Mouse (Mus musculus) lung, postnatal 25 days (tissue): ENCODE results near the gene 1700001J03Rik.
"Not testable (repeated sequence)": the region's sequence is repeated elsewhere in the genome, so short reads cannot be mapped to it uniquely, and the experiment has no call there.

ENCODE experiments used
- DNase-seq: peaks from one replicate; pipeline ENCODE4 v3.0.0; 2022; ENCODE audit warnings: low spot score

1700001J03Rik gene

DNA sequence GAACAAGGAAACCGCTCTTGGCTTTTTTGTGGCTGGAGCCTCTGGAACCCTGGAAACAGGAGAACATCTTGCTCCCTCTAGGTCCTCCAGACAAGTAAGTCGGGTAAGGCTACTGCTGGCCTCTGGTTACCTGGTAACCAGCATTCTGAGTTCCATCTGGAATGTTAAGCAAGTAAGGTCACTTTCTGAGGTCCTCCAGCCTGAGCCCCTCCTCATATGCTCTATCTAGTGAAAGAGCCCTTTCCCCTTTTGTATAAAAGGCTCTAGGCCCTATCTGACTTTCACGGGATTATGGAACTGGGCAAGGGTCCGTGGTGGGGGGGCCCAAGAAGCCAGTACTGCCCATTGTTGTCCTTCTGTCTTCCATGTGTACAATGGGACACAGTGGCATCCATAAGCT is at the start of gene 1700001J03Rik:
Gene 1700001J03Rik (minus strand): TSS at position 101 of the 400 bp plus-strand sequence.
- DNase-seq, result not testable (repeated sequence)

DNA sequence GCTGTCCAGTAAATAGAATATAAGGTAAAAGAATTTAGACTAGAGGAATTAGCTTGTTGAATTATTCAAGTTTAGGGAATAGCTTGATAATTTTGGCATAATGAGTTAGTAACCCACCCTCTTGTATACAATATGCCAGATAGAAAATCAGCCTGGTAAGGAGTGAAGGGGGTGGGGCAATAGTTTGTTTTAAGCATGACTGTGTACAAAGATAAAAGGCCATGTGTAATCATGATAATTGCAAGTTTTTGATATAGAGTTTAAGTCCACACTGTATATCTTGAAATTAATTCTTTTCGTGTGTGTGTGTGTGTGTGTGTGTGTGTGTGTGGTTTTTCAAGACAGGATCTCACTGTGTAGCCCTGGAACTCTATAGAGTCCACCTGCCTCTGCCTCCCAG is 49.2 kb upstream of the 1700001J03Rik start:
- no peak for DNase-seq

GRCm38 (mm10) chr5:146232816-146233215 is 47.7 kb upstream of the 1700001J03Rik start:
- no peak for DNase-seq

- no peak for DNase-seq
Measured at GRCm38 (mm10) chr5:146232056-146232675, 47.1 kb upstream of the 1700001J03Rik start.

DNA sequence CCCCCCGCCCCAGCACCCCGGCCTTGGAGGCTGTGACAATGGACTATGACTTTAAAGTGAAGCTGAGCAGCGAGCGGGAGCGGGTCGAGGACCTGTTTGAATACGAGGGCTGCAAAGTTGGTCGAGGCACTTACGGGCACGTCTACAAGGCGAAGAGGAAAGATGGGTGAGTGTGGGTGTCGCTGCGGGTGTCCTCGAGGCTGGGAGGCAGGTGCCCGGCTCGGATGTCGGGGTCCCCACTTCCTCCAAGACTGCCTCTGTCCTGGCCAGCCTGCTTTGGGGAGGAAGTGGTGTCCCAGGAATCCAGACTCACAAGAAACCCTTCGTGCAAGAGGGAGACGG is 46.5 kb upstream of the 1700001J03Rik start:
- DNase-seq, result no peak

DNA sequence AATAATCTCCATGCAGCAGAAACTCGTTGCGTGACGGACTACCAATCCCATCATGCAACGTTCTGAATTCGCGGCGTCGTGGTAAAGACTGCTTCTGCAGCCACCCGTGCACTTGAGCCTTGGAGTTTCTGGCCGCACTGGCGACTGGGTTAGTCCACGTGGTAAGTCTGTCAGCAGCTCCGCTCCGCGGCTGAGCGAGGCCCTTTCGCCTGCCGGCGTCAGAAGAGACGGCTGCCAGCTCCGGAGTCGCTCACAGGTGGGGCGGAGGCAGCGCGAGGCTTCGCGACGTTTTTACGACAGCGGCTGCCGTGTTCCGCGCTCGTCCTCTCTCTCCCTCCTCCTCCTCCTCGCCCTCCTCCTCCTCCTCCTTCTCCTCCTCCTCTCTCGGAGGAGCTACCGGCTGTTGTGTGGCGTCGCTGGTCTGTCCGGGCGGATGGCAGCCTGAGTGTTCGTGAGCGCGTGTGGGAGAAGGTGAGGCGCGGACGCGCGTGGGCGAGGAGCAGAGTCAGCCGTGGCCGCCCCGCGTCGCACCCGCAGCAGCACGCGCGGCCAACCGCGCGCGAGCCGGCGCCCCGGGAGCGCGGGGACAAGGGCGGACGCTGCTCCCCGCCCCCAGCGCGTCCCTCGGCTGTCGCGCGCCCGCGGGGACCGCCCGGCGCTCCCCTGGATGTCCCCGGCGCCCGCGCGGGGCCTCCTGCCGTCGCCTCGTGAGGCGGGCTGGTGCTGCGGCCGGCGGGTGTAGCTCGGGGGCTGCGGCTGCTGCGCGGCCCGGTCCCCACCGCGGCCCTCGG is 46.0 kb upstream of the 1700001J03Rik start, which contains the start of gene Cdk8:
Gene Cdk8 (plus strand): TSS at position 367 of the 791 bp plus-strand sequence.
- peak; percentile 93 for DNase-seq

GRCm38 (mm10) chr5:146229869-146230650 is 45.0 kb upstream of the 1700001J03Rik start:
- no peak for DNase-seq

GRCm38 (mm10) chr5:146227496-146227895 is 42.4 kb upstream of the 1700001J03Rik start:
- DNase-seq, result no peak

DNA sequence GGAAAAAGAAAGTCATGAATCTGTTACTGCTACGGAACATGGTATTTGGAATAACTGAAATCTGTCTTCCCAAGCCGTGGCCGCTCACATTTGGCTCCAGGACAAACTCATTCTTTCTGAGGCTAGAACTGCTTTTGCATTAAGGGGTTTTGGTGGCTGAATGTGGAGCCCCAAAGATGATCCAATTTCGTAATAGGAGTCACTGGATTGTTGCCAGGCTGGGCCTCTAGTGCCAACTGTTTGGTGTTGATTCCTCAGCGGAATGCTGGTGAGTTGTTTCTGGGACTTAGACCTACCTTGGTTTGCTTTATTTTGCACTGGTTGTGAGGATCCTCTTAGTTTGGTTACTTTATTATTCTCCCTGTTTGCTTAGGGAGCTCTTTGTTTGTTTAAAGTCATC is 38.7 kb upstream of the 1700001J03Rik start:
- no peak for DNase-seq

DNA sequence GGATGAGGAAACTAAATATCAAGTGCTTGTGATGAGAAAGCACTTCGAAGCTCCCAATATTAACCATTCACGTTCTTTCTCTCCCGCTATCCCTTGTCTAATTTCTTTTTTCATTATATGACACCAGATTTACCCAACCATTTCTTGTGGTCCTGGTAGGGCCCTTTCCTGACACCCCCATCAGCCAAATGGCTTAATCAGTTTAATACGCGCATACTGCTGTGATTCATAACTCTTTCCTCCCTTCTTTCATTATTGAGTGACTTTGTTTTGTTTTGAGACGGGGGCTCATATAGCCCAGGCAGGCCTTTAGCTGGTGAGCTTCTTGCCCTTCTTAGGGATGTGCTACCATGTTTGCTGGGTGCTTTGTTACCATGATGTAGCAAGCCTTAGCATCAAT is 36.6 kb upstream of the 1700001J03Rik start:
- DNase-seq, result no peak

DNA sequence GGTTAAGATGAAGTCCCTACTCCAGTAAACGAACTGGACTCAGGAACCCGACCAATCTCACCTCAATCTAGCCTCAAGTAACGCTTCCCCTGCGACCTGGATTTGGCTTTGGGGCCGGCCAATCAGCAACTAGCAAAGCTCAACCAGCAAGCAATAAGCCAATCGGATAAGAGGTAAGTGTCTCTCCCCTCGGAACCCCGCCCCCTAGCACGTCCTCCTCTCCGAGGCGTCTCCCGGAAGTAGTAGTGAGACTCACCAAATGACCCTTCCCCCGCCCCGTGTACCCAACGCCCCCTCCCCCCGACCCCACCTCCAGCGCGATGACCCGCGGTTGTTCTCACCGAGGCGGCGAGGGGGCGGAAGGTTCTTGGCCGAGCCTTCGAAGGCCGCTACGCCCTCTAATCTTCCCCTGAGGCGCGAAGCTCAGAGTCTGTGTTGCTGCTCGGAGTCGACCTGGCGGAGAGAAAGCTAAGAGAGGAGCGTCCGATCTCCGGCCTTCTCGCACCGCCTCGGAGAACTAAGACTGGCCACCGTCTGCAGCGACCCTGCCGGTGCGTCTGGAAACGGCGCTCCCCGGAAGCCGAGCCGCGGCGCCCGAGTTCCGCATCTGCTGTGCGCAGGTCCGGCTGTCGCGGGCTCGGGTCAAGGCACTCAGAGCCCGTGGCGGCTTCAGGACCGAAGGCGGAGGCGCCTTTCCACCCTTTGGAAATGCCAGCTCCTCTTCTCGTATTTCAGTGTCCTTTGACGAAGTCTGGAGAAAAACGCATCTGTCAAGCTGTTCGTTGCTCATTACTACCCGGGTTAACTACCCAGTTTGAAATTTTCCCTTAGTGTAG is 36.0 kb upstream of the 1700001J03Rik start, which contains the start of gene Rnf6:
Gene Rnf6 (minus strand): TSS at position 677 of the 836 bp plus-strand sequence.
- DNase-seq, result peak; percentile 97

DNA sequence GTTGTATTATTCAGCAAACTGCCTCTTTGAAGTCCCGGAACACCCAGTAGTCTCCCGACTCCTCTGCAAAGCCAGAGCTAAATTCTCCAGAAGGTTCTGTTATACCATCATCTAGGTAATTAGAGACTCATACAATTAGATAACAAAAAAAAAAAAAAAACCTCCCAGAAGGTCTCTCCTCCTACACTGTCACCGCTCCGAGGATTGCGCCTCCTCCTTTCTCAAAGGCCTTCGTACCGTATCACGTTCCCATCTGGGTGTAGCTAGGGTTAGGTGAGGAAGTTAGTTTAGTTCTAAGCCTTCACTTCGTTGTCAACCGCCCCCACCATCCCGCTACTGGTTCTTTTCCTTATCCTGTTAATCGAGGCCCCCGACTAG is 35.4 kb upstream of the 1700001J03Rik start:
- no peak for DNase-seq

DNA sequence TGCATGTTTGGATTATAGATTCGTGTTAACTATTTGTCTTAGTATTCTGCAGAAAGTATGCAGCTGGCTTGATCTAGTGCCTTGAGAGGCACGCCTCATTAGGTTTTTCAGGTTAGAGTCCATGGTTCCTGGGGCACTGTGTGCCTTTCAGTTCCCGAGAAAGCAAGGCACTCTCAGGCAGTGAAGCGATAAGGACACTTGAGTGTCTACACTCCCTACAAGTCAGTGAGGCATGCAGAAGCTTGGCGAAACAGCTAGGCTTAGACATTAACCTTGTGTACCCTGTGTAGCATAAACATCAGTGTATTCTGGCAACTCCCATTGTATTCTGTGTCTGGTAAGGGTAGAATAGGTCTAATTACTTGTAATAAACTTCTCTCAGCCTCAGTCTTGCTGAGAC is 20.4 kb upstream of the 1700001J03Rik start:
- DNase-seq, result no peak

- no peak for DNase-seq
Measured at GRCm38 (mm10) chr5:146203921-146204320, 18.8 kb upstream of the 1700001J03Rik start.

- no peak for DNase-seq
Measured at GRCm38 (mm10) chr5:146200580-146200979, 15.5 kb upstream of the 1700001J03Rik start.

- no peak for DNase-seq
Measured at GRCm38 (mm10) chr5:146199540-146199939, 14.4 kb upstream of the 1700001J03Rik start.

DNA sequence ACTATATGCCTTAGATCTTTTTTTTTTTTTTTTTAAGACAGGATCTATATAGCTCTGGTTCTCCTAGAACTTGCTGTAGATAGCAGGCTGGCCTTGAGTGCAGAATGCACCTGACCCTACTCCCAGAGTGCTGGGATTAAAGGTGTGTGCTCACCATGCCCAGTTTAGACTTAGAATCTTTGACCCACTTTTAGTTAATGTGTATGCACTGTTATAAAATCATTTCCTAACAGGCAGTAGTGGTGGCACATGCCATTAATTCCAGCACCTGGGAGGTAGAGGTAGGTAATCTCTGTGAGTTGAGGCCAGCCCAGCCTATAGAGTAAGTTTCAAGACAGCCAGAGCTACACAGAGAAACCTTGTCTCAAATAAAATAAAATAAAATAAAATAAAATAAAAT is 14.0 kb upstream of the 1700001J03Rik start:
- no peak for DNase-seq

GRCm38 (mm10) chr5:146193360-146193759 is 8.3 kb upstream of the 1700001J03Rik start:
- DNase-seq, result no peak

DNA sequence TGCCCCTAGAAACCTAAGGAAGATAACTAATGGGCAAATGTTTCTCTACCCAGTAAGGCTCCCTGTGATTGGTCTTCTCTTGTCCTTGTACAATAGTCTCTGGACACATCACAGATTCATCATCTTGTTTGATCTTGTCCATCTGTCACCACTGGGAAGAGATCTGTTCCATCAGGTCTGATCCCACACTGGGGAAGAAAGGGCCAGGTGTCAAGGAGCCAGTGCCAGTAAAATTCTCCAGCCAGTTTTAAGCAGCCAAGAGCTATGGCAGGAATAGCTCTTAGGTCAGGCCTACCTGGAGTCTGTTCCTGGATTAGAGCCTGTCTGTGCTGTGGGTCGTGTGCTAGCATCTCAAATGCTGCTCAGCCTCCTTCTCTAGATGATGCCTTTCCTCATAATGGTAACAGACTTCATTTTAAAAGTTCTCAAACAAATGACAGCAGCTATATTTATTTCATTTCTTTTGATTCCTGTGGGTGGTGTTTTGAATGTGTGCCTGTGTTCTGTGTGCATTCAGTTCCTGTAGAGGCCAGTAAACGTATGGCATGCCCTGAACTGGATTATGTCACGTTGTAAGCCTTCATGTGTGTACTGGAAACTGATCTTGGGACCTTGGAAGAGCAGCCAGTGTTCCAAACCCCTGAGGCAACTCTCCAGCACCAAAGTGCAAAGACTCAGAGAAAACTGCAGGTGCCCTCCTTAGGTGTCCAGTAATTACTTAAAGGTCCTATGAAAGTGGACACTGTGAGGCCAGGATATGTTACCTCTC is 5.6 kb upstream of the 1700001J03Rik start:
- no peak for DNase-seq

DNA sequence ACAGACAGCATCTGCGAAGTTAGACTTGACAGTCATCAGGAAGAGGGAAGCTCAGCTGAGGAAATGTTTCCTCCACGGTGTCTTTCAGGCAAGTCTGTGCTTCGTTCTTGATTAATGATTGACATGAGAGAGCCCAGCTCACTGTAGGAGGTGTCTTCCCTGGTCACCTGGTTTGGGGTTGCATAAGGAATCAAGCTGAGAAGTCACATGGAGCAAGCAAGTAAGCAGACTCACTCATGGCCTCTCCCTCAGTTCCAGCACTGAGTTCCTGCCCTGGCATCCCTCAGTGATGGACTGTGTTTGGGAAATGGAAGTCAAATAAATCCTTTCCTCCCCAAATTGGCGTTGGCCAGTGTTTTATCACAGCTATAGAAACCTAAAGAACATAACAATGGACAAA is 5.0 kb upstream of the 1700001J03Rik start:
- DNase-seq, result no peak

DNA sequence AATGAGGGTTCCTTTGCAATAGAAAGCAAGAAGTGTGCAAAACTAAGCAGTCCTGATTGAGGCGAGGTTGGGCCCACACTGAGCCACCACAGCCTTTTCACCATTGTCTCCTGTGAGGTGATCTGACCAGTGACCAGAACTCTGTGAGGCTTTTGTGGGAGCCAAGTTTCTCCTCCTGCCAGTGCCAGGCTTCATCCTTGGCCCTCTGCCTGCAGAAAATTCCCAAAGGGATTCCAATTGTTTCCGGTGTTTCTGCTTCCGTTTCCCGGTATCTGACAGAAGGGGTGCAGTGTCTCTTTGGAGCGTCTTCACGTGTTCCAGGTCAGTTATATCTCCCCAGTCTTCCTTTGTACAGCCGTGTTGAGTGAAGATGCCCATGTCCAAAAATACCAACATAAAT is 3.6 kb upstream of the 1700001J03Rik start:
- no peak for DNase-seq
